Mouse (Mus musculus) forebrain, embryonic 16.5 days (tissue): ENCODE data around the gene Pi16. TPM values are rescaled to one million over a fixed set of nuclear protein-coding genes. Genes with fewer than 3 reads are reported as not detected.
A peak's percentile ranks its signal among the peaks of the same experiment; 100 is the strongest.

Experiments
- ATAC-seq: fragments of 200-750 bp; cut with Nextera tagmentation; 2 replicates; pipeline ENCODE4 v1.8.0; 2017; ENCODE audit warnings: mild to moderate bottlenecking, moderate library complexity
- H3K27ac ChIP-seq: fragments of 300-500 bp; sonication (generic); 2 replicates; pipeline ENCODE4 v1.5.1; 2014; ENCODE audit warnings: low read length, control low read depth
- H3K27me3 ChIP-seq: fragments of 300-500 bp; sonication (generic); replicated peaks from 2 replicates; pipeline ENCODE4 v1.6.1; 2014; ENCODE audit warnings: low read length; ENCODE audit not compliant: control insufficient read depth, insufficient read depth
- H3K36me3 ChIP-seq: fragments of 300-500 bp; sonication (generic); 2 replicates; pipeline ENCODE4 v1.6.1; 2014; ENCODE audit not compliant: control insufficient read depth, insufficient read depth
- H3K4me1 ChIP-seq: fragments of 300-500 bp; sonication (generic); replicated peaks from 2 replicates; pipeline ENCODE4 v1.6.1; 2014; ENCODE audit warnings: low read length; ENCODE audit not compliant: control insufficient read depth, insufficient read depth
- H3K4me2 ChIP-seq: fragments of 300-500 bp; sonication (generic); 2 replicates; pipeline ENCODE4 v1.6.1; 2014; ENCODE audit warnings: mild to moderate bottlenecking, low read length, control low read depth
- H3K4me3 ChIP-seq: fragments of 300-500 bp; sonication (generic); replicated peaks from 2 replicates; pipeline ENCODE4 v1.5.1; 2014; ENCODE audit warnings: mild to moderate bottlenecking, low read length, control low read depth
- H3K9ac ChIP-seq: fragments of 300-500 bp; sonication (generic); replicated peaks from 2 replicates; pipeline ENCODE4 v1.6.1; 2014; ENCODE audit warnings: low read depth, low read length, control low read depth
- H3K9me3 ChIP-seq: fragments of 300-500 bp; sonication (generic); 2 replicates; pipeline ENCODE4 v1.6.1; 2016; ENCODE audit warnings: low read length; ENCODE audit not compliant: control insufficient read depth
- WGBS: fragments of 180-500 bp; shearing (Covaris S2); extraction: QIAGEN DNeasy Blood & Tissue Kit; methylation state at CpG from one replicate; pipeline ENCODE4 v1.1.7; 2014; 5-methylcytosine and 5-hydroxymethylcytosine counted together
- polyA plus RNA-seq: library from polyadenylated mRNA; unstranded; fragments of >200 nt; fragmentation: Nextera tagmentation; extraction: Ambion mirVana; gene quantifications from 2 replicates; pipeline ENCODE4 v1.2.1, GENCODE M21; 2015

The Pi16 gene
- polyA plus RNA-seq, 1 experiment from 2014 or later = 2.0 TPM

GRCm38 (mm10) chr17:29323625-29324024, 6.1 kb downstream of the Pi16 start:
- WGBS = 94% methylated on average over 3 of the region's 3 CpGs
- no peak for ATAC-seq
- H3K27me3 ChIP-seq = peaks cover 8% of the 10 kb centered on the region

GRCm38 (mm10) chr17:29325831-29326230, 8.4 kb downstream of the Pi16 start:
- H3K4me3 ChIP-seq = no peak overlapping the region
- peaks cover 16% of the 10 kb centered on the region for H3K4me1 ChIP-seq
- H3K36me3 ChIP-seq = no peaks in the 10 kb centered on the region
- peaks cover 8% of the 10 kb centered on the region for H3K27me3 ChIP-seq
- peak overlapping the region; percentile 53; the same call in 1 of the 2 replicates for H3K9ac ChIP-seq
- no peaks in the 10 kb centered on the region for H3K9me3 ChIP-seq
- no peak overlapping the region for H3K4me2 ChIP-seq
- 45% methylated on average over 13 of the region's 13 CpGs for WGBS
- no peak overlapping the region for H3K27ac ChIP-seq
- no peak for ATAC-seq

More at GRCm38 (mm10) chr17:29323625-29324024, 6.1 kb downstream of the Pi16 start:
- Histone ChIP-seq H3K9me3 (no peaks in the 10 kb centered on the region), H3K4me3 (no peak overlapping the region), H3K4me2 (no peak overlapping the region), H3K4me1 (peaks cover 16% of the 10 kb centered on the region), H3K27ac (no peak overlapping the region), H3K36me3 (no peaks in the 10 kb centered on the region), H3K9ac (no peak overlapping the region)

DNA sequence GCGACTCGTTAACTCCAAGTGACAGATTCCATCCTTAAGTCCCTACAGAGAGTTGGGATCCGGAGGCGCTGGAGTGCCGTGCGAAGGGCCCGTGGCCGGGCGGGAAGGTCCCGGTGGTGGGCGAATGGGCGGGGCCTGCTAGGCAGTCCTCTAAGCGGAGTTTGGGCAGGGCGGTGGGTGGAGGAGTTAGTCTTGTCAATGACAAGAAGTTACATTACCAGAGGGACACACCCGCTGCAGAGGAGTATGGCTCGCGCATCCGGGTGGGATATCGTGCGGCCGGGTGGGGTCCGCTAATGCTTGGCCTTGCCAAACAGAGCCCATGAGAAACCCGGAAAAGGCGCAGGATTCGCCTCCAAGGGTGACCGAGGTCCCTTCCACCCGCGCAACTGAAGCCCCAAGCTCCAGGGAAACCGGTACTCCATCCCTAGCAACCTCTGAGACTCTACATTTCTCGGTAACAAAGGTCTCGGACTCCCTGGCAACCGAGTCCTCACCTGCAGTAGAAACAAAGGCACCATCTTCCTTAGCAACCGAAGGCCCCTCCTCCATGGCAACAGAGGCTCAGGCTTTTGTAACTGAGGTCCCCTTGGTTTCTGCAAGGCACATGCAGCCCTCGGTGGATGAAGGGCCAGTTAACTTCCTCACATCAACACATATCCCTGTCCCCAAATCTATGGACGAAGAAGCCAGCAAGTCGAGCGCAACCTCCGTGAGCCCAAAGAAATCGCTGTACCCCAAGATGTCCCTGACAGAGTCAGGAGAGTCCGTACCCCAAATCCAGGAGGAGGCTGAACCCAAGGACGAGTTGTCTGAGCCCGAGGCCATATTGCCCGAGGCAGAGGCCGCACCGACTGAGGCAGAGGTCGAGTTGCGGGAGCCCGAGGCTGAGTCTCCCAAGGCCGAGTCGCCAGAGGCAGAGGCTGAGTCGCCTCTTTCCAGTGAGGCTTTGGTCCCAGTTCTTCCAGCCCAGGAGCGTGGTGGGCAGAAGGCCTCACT, 9.3 kb downstream of the Pi16 start:
- H3K27ac ChIP-seq = peak overlapping the region; percentile 2; the same call in 1 of the 2 replicates
- no peaks in the 10 kb centered on the region for H3K9me3 ChIP-seq
- H3K4me1 ChIP-seq = peaks cover 20% of the 10 kb centered on the region
- H3K36me3 ChIP-seq = 0 out of 2 replicates have a peak, but pooled peaks cover 3% of the 10 kb centered on the region
- WGBS = 9% methylated on average over 52 of the region's 52 CpGs
- H3K4me3 ChIP-seq = peak overlapping the region; percentile 30
- peak overlapping the region; percentile 47 for H3K4me2 ChIP-seq
- H3K27me3 ChIP-seq = peaks cover 8% of the 10 kb centered on the region
- peak; percentile 63 for ATAC-seq
- peak overlapping the region; percentile 53 for H3K9ac ChIP-seq

DNA sequence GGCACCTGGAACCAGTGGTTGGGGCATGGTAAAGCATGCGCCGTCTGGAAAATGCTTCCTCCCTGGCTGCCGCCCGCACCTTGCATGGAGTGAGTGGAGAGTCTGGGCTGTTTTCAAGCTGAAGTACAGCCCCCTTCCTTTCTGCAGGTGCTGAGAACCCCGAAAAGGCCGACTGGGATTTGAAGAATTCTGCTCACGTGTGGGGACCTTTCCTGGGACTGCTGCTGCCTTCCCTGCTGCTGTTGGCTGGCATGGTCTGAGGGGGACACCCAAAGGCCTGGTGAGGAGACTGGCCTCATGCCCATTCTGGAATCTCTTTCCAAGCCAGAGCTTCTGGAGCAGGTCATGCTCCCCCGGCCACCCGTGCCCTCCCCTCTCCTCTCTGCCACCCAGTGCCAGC, 10.2 kb downstream of the Pi16 start:
- Histone ChIP-seq H3K4me3 (no peak overlapping the region), H3K36me3 (peaks cover 11% of the 10 kb centered on the region; the same call in 1 of the 2 replicates), H3K27me3 (0 out of 2 replicates have a peak, but pooled peaks cover 2% of the 10 kb centered on the region), H3K9me3 (no peaks in the 10 kb centered on the region), H3K4me1 (peaks cover 18% of the 10 kb centered on the region), H3K27ac (no peak overlapping the region), H3K9ac (no peak overlapping the region), H3K4me2 (no peak overlapping the region)
- ATAC-seq = no peak
- WGBS = 77% methylated on average over 9 of the region's 9 CpGs

- Histone ChIP-seq H3K36me3 (peaks cover 23% of the 10 kb centered on the region), H3K27me3 (no peaks in the 10 kb centered on the region), H3K4me2 (no peak overlapping the region), H3K27ac (peak overlapping the region; percentile 68), H3K9me3 (no peaks in the 10 kb centered on the region), H3K4me3 (no peak overlapping the region), H3K9ac (no peak overlapping the region), H3K4me1 (peaks cover 18% of the 10 kb centered on the region)
- no peak for ATAC-seq
- WGBS = 83% methylated on average over 3 of the region's 3 CpGs
Observed at GRCm38 (mm10) chr17:29330221-29330620, 12.7 kb downstream of the Pi16 start.

GRCm38 (mm10) chr17:29330671-29331410, 13.4 kb downstream of the Pi16 start:
- Histone ChIP-seq H3K4me3 (no peak overlapping the region), H3K36me3 (peaks cover 23% of the 10 kb centered on the region), H3K4me2 (no peak overlapping the region), H3K9ac (no peak overlapping the region), H3K4me1 (peaks cover 18% of the 10 kb centered on the region), H3K27me3 (no peaks in the 10 kb centered on the region), H3K27ac (peak overlapping the region; percentile 68), H3K9me3 (no peaks in the 10 kb centered on the region)
- no peak; the same call in 1 of the 2 replicates for ATAC-seq
- 10% methylated on average over 5 of the region's 5 CpGs for WGBS

GRCm38 (mm10) chr17:29332186-29332685, 14.8 kb downstream of the Pi16 start:
- Histone ChIP-seq H3K27me3 (no peaks in the 10 kb centered on the region), H3K36me3 (peaks cover 35% of the 10 kb centered on the region), H3K27ac (no peak overlapping the region), H3K4me2 (no peak overlapping the region), H3K4me1 (peaks cover 8% of the 10 kb centered on the region), H3K9me3 (no peaks in the 10 kb centered on the region), H3K9ac (no peak overlapping the region), H3K4me3 (no peak overlapping the region)
- no peak for ATAC-seq
- 84% methylated on average over 4 of the region's 4 CpGs for WGBS

DNA sequence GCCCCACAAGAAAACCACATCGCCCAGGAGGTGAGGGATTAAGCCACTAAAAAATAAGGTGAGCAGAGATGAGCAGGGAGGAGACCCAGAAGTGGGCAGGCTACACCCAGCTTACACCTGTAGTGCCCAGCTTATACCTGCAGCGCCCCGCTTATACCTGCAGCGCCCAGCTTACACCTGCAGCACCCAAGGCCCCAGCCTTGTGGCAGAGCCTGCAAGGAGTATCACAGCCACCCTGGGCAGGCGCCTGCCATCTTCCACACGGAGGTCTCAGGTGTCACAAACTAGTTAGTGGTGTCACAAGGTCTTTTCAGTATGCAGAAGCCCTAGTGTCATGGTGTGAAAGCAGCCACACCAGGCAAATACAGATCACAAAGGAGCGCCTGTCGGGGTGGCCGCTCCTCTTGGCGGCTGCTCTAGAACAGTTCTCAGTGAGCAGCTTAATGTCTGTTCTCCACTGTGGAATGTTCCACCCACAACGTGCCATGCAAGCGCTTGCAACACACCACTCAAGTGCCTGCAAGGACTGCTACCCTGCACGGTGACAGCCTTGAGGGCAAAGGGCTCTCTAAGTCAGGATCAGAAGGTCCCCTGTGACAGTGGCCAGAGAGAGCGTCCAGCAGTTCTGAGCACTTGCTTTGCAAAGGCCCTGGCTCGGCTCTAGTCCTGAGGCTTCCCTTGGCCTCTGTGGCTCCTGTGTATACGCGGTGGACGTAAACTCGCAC, 18.9 kb downstream of the Pi16 start:
- Histone ChIP-seq H3K9ac (no peak overlapping the region), H3K27me3 (no peaks in the 10 kb centered on the region), H3K4me2 (no peak overlapping the region), H3K4me3 (no peak overlapping the region), H3K4me1 (peaks cover 33% of the 10 kb centered on the region), H3K9me3 (no peaks in the 10 kb centered on the region), H3K36me3 (peaks cover 57% of the 10 kb centered on the region), H3K27ac (no peak overlapping the region)
- 91% methylated on average over 19 of the region's 19 CpGs for WGBS
- ATAC-seq = no peak
